Mouse (Mus musculus) erythroblast, embryonic 14.5 days (primary cell): Measurements from ENCODE around the gene Rccd1.

ENCODE experiments used
- GATA1 ChIP-seq: IDR thresholded peaks from 2 replicates; pipeline ENCODE4 v1.6.1; 2012; ENCODE audit warnings: low read length, inconsistent platforms, mixed read lengths
- TAL1 ChIP-seq: IDR thresholded peaks from 3 replicates; pipeline ENCODE4 v1.6.1; 2012; ENCODE audit warnings: low read length, inconsistent platforms, mixed read lengths

- TF ChIP-seq TAL1 (no peak), GATA1 (no peak)
These were observed 16.5 kb downstream of the Rccd1 start for GRCm38 (mm10) chr7:80307766-80308165.
